Mouse (Mus musculus) left cerebral cortex, postnatal 10 days (tissue): ENCODE measurements around the gene Slco4a1. TPM values are rescaled to one million over a fixed set of nuclear protein-coding genes. Genes with fewer than 3 reads are reported as not detected.

ENCODE experiments used
- DNase-seq, 2 experiments: peaks; one replicate each; pipeline ENCODE4 v3.0.0; 2021 to 2022; ENCODE audit warnings: low spot score in 2 of 2, mixed read lengths in 1 of 2; ENCODE audit errors: extremely low spot score in 1 of 2
- intact Hi-C: fragments of 180-260 bp; cut with DNase I; formaldehyde crosslinking; loops from one replicate; pipeline ENCODE4 v1.15.1; 2025
- total RNA-seq, 2 experiments: library from RNA; stranded (reverse); gene quantifications; 2 replicates each; pipeline ENCODE4 v1.2.3; 2021

The Slco4a1 gene
- 1 to 10 TPM; 1.5 TPM for total RNA-seq

DNA sequence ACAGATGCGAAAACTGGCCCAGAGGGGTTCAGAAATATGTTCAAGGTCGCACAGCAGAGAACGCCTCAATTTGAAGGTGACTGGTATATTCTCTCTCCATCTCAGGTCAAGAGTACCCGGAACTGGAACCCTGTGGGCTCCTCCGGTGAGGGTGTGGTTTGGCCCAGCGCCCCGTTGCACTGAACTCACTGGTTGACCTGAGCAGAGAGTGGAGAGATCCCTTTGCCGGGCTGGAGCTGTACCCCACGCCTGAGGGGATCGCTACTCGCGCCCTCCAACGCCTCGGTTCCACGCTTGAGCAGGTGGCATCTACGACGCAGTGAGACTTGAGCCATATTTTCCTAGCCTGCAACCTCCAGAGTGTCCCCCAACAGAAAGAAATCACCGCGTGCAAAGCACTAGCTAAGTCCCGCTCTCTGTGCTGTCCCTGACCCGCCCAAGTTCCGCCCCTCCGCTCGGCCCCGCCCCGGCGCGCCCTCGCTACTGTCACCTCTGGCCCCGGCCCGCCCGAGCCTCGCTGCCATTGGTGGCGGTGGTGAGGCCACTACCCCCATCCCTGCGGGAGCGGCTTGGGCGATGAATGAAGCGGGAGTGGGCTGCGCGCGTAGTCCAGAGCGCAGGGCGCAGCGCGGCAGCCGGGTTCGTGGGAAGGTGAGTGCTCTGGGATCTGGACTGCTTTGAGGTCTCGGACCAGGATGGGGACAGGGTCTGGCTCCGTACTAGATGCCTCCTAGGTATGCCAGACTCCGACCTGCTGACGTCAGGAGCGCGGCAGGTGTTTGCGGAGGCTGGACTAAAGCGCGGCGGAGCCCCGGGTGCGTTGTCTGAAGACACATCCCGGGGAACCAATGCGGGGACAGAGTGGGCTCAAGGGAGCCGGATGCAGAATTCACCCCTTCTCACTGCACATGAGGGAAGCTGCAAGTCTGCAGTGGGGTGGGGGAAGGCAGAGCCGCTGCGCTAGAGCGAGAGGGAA, at the start of gene Slco4a1:
Gene Slco4a1, plus strand, starts transcription at position 523 of the 976 bp plus-strand sequence.
- DNase-seq = peak; percentile 28 to 88
- intact Hi-C loops = no loop called here

DNA sequence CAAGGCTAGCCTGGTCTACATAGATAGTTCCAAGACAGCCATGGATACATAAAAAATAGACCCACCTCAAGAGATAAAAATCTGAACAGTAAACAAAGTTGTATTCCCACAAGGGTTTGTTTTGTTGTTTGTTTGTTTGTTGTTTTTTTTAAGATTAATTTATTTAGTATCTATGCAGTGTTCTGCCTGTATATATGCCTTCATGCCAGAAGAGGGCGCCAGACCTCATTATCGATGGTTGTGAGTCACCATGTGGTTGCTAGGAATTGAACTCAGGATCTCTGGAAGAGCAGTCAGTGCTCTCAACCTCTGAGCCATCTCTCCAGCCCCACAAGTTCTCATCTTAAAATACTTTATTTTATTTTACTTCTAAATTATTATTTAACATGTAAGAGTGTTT, 47.6 kb upstream of the Slco4a1 start:
- no peak for DNase-seq
- intact Hi-C loops = no loop called here

DNA sequence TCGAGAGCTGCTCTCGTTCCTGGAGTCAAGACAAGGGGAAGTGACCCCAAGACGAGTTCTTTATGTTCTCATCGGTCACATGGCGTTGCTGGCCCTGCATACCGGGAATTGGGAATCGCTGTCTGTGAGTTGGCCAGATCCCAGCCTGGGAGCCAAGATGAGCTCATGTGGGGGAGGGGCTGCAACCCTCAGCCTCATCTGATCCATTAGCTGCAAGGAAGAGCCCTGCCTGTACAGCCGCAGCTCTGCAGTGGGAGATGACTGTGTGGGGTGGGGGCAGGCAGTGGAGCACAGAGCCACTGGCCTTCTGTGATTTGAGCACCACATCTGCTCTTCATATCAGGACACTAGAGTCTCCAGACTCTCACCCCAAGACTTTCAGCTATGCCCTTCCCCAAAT, 45.6 kb upstream of the Slco4a1 start:
- intact Hi-C loops = no loop called here

DNA sequence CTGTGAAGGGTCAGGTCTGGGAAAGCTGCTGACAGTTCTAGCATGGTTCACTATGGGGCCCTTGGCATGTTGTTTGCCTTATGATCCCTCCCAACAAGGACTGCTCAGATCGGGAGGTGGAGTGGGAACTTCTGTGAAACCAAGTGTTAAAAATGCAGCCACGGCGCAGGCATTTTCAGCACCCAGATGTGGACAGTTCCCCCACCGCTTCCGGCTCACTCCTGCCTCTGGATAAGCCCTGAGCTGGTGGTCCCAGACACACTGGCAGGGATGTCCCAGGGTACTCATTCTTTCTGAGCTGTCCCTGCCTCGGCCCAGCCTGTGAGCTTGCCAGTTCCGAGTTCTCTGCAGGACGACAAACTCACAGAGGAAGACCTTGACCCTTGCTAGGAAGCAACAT, 45.0 kb upstream of the Slco4a1 start:
- no peak for DNase-seq
- intact Hi-C loops = no loop called here

More for the DNA sequence above, 45.6 kb upstream of the Slco4a1 start:
- DNase-seq = no peak

DNA sequence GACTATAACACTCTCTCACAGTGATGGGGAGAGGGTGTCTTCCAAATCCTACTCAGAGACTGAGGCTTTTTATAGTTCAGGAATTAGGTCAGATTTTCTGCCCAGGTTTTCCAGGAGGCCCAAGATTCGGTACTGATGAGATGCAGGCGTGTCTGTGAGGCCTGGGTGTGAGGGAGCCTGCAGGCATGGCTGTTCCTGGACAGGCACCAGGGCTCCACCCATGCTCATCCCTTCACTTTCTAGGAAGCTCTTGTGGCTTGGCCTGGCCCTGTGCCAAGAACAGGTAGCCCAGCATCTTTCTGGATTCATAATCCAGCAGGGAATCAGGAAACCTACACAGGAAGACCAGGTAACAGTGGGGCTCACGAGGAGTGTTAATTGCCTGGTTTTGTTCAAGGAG, 40.4 kb upstream of the Slco4a1 start:
- no peak for DNase-seq
- intact Hi-C loops = no loop called here

DNA sequence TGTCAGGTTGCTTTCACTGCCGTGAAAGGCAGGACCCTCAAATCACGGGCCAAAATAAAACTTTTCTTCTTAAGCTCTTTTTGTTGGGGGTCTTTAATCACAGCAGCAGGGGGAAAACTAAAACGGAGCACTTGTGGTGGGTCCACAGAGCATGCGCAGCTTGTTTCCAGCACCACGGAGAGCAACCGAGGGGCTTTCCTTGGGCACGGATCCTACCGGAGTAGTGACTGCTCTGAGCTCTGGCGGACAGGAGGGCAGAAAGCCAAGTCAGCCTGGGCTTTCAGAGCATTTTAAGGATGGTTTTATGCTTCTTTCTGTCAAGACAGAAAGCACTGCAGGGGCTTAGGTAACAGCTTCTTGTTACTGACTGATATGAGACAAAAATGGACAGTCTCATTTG, 38.3 kb upstream of the Slco4a1 start:
- intact Hi-C loops = no loop called here
- DNase-seq = no peak

DNA sequence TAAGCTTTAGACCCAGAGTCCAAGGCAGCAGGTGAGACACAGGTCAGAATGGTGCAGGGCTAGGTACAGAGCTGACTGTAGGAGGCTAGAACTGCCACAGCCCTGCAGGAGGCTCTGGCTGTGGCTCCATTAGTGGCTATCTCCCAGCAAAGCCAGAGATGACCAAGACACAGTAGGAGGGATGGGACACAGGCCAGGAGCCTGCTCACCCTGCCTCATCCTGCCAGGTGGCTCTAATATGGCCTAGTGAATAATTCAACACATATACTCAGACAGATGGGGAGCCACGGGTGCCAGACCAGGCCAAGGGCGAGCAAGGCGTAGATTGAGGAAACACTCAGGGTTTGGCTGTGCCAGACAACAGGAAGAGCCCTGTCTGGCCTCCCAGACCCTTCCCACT, 35.4 kb upstream of the Slco4a1 start:
- DNase-seq = no peak
- intact Hi-C loops = no loop called here

DNA sequence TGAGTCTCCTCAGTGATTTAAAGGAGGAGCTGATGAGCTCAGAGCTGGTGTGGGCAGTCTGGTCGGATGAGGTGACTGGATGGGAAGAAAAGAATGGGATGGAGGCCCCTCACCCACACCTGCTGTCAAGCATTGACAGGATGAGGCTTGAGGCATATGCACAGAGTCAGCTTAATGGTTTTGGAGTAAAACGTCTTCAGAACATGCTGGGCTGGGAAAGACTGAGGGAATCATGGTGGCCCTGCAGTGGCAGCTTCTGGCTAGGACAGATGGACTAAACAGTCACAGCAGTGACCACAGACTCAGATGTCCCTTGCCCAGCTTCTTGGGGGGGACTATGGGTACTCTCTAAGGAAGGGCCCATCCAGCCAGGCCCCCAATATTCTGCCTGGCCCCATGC, 30.9 kb upstream of the Slco4a1 start:
- DNase-seq = no peak
- intact Hi-C loops = no loop called here

DNA sequence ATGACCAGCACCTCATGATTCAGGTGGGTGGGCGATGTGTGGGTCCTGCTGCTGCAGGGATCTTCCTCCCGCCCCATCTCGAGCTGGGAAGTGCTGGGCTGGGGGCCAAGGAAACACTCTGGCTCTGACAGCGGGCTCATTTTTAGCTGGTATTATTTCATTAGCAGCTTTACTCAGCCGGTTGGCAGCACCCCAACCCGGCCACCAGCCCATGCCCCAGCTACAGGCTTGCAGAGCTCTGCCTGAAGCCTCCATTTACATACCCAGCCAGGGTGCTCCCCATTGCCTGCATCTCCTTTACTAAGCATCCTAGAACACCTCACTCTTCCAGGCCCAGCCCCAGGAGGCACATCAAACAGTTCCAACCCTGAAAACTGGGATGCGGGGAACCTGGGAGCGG, 29.0 kb upstream of the Slco4a1 start:
- intact Hi-C loops = no loop called here
- DNase-seq = peak; percentile 56 to 59

DNA sequence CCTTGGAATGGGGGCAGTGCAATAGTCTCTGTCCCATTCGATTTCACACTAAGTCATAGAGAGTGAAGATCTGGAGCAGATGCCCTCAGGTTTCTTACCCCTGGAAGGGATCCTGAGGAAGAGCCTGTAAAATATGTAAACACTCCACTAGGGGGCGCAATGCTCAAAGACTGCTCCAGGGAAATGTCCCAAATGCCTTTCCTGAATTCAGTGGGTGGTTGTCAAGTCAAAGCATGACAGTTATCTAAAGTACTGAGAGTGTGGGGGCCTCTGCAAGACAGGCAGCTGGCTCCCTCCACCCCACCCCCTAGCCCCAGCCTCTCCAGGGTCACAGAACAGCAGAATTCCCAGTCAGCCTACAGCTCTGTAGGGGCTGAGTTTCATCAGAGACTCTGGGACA, 27.7 kb upstream of the Slco4a1 start:
- no peak for DNase-seq
- intact Hi-C loops = no loop called here

DNA sequence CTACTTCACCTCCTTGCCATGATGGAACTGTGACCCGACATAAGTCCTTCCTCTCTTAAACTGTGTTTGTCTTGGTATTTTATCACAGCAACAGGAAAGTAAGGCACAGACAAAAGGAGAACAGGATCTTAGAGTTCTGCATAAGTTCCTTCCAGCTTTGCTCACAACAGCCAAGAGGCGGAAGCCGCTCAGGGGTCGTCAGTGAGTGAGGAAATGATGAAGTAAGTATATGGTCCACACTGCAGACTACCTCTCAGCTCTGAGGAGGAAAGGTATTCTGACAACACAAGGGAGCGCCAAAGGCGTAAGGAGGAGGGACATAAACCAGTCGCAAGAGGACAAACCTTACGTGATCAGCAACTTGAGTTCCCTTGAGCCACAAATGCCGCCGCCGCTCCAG, 25.4 kb upstream of the Slco4a1 start:
- no peak for DNase-seq
- intact Hi-C loops = loop anchor here (5.0 kb wide), 1 partner anchor 153 kb away; no protein-coding TSS in a partner anchor

DNA sequence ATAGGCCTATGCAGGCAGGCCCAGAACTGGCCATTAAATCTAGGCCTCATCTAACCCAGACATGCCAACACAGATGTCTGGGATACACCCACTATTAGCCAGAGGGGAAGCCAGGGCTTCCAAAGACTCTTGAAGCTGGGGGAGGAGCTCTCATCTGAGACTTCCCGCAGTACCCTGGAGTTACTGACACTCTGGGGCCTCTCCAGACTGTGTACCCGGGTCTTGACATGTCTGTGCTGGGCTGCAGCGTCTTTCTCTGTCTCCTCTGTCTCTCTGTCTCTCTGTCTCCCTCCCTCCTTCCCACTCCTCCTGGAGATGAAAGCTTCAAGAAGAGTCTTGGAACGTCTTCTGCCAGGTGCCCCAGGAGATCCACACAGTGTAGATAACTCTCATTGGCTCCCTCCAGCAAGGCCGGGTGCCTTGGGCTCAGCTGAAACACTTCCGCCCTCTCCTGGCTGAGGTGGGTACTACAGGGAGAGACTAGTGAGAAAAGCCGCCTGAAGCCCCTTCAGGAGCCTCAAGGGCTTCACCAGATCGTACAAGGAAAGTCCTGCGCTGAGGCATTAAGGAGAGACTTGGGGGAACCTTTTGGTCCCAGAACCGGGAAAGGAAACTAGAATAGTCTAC, 23.9 kb upstream of the Slco4a1 start:
- peak; percentile 75 to 86 for DNase-seq
- intact Hi-C loops = loop anchor here (2.0 to 5.0 kb wide), 2 partner anchors 75 to 155 kb away; no protein-coding TSS in a partner anchor

DNA sequence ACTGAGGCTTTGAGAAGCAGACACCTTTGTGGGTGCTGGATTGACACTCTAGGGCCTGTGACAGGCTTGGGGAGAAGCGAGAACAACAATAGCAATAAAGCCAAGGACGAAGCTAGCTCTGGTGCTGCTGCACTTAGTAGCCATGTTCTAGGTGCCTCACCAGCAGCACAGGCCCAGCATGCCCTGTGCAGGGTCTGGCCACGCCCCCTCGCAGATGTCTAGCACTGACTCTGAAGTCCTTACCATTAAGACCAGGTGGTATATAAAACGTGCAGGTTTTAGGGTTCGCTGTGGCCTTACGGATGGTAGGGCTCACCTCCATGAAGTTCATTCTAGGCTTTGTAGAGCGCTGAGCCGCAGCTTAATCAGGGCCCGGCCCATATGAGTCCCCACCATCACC, 23.3 kb upstream of the Slco4a1 start:
- intact Hi-C loops = loop anchor here (2.0 to 5.0 kb wide), 2 partner anchors 76 to 155 kb away; no protein-coding TSS in a partner anchor
- no peak for DNase-seq

DNA sequence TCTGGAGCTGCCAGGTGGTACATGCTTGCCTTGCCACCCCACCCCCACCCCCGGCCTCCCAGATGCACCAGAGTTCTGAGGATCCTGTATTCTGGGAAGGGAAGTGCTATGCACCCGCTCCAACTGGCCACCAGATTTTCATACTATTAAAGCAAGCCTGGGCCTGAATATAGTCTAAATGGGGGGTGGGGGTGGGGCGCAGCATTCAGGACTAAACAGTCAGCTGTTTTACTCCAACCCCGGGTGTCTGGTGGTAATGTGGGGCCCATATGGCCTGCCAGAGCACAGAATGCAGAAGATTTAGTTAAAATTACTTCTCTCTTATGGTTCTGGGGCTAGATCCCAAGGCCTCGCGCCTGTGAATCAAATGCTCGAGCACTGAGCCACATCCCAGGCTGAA, 22.7 kb upstream of the Slco4a1 start:
- intact Hi-C loops = loop anchor here (2.0 to 5.0 kb wide), 2 partner anchors 77 to 156 kb away; no protein-coding TSS in a partner anchor
- DNase-seq = no peak

DNA sequence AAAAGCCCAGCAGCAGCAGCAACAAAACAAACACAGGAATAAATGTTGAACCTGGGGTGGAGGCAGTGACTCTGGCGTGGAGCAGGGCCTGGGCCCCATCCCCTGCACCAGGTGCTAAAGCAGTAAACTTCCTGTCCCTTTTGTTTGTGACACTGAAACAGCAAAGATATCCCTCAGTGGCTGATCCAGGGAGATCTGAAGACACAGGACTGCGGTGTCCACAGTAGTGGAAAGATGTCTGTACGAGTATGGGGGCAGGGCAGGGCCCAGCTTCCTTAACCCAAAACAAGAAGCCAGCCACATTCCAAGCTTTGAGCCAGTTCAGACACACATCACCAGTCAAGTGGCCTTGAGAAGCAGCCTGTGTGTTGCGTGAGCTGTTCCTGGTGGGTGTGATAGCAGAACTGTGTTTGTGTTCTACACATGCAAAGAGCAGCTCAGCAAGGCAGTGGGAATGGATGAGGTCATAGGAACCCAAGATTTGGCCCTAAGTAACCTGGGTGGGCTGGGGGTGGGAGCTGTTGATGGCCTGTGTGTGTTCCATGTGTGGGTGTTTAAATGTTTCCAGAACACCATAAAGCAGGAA, 20.6 kb upstream of the Slco4a1 start:
- DNase-seq = no peak
- intact Hi-C loops = no loop called here

DNA sequence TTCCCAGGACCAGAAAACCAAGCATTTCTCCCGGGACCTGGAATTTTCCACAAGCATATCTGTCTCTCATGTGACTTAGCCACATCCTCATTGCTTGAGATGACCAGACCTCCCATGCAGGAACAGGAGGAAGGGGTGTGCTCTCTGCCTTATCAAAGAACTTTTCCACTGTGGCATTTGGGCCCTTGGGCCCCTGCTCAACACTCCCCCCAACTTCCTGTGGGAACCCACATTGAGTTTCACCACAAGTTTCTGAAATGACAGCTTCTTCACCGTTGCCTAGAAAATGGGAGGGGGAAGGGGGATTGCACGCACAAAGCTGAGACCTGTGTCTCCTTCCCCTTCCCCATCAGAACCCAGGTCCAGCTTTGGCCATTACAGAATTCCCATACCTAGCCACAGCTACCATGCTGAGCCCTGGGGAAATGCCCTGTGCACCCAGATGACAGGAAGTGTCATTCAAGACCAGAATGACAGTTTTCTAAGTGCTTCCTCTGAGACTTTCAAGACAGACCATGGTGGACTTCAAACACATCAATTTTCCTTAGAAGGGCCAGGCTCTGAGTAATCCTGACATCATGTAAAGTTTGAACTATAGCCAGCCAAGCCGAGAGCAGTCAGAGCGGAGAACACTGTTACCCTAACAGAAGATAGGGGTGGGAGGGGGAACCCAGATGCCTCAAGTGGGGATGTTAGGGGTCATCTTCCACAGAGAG, 18.7 kb upstream of the Slco4a1 start:
- intact Hi-C loops = no loop called here
- DNase-seq = no peak

DNA sequence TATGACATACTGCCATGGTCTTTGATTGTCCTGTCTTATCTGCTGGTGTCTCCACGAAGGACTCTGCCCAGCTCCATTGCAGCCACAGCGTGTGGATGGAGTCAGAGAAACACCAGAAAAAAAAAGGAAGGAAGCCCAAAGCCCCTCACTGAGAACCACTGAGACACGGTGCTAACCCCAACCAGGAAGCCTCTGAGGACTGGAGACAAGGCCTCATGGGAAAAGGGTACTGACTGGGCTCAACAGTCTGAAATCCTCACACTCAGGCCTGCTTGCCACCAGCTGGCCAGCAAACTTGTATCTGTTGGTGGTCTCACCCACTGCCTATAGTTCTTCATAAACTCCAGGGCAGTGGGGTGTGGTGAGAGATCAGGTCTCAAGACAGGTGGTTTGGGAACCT, 16.3 kb upstream of the Slco4a1 start:
- DNase-seq = no peak
- intact Hi-C loops = no loop called here

DNA sequence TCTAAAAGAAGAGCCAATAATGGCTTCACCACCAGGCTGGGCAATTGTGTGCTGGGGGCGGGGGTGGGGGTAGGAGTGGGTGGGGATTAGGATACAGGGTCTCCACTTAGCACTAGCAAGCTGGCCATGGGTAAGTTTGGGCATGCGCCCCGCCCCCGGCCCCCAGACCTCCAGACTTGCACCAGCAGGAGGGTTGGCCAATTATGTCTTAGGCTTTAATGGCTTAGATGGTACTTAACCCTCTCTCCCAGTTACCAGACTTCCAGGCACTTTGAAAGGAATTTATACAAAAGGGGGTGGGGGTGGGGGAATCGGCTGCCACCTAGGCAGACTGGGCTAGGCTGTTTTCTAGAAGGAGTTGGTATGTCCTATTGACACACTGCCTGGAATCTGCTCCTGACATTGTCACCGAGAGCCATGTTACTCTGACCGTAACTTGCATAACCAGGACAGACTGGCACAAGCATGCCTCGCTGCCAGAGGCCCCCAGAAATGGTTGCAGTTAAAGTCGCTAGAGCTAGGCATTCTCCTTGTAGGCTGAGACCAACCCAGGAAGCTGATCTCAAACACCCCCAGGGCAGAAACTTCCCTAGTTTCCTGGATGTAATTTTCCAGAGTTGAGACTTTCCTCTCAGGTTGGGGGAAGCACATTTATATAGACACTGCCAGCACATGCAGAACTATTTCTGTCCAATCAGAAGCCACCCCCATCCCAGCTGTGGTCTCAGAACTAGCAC, 15.3 kb upstream of the Slco4a1 start:
- no peak for DNase-seq
- intact Hi-C loops = no loop called here
